Mouse (Mus musculus) cerebellum, postnatal 4 days (tissue): ENCODE measurements around the gene Eml1.
"Not testable (repeated sequence)": the region's sequence is repeated elsewhere in the genome, so short reads cannot be mapped to it uniquely, and the experiment has no call there.

Experiments used
- DNase-seq, 2 experiments: peaks; one replicate each; pipeline ENCODE4 v3.0.0; 2022; ENCODE audit warnings: low spot score in 2 of 2, mixed read lengths in 1 of 2

The Eml1 gene

DNA sequence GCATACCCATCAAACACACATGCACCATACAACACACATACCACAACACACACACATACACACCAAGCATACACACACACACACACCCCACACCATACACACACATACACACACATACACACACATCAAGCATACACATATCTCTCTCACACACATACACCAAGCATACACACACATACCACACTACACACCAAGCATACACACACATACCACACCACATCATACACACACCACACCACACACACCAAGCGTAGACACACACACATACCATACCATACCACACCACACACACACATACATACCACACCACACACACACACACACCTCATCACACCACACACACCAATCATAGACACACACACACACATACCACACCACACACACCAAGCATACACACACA, 102.1 kb downstream of the Eml1 start:
- DNase-seq = no peak

DNA sequence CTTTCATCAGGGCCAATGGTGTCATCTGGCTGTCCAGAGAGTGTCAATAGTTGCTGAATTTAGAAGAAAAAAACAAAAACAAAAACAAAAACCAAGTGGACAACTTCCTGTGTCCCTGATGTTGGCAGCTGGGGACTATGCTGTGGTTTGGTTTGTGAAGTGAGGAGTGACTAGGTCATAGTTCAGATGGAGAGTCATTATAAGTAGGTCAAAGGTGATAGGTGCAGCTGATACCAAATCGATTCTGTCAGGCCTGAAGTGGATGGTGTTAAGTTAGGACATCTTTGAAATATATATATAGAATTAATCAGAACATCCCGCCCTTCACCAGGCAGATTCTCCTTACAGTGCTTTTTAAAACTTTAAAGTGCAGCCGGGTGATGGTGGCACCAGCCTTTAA, 103.7 kb downstream of the Eml1 start:
- DNase-seq = no peak

DNA sequence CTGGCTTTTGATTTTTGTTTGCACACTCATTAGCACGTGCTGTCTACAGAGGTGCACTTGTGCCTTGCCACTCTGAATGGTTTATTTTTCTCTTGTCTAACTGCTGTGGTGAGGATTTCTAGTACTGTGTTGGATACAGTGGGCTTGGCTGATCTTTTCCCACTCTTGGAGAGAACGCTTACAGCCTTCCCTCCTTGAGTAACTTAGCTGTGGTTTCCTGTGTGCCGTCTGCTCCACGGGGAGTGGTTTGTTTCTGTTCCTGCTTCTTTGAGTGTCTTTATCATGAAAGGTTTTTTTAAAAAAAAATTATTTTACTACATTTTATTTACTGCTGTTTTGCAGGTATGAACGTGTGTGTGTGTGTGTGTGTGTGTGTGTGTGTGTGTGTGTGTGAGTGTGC, 108.0 kb downstream of the Eml1 start:
- DNase-seq = no peak

DNA sequence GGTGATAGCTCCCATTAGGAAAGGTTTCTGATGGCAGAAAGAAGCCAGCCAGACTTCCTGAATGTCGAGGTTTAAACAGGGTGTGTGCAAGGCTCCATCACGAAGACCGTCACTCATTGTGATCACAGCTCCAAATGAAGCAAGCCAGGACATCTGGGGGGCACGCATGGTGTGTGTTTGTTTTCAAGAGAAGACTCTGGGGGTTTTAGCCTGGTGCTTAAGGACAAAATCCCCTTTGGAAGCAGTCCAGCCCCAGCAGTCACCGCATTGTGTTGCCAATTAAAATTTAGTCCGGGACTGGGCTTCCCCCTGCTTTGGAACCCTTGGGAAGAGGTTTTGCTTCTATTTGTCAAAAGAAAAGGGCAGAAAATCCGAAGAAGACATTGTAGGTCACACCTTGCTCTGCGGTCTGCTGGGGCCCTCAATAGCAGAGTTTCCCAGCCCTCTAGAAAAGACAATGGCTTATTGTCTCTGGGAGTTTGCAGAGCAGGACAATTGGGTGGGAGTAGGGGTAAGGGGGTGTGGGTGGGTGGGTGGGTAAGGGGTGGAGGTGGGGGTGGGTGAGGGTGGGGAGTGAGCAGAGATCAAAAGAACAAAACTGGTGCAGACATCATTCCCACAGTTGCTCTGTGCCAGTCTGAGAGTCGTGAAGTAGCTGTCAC, 110.1 kb downstream of the Eml1 start:
- DNase-seq = no peak

DNA sequence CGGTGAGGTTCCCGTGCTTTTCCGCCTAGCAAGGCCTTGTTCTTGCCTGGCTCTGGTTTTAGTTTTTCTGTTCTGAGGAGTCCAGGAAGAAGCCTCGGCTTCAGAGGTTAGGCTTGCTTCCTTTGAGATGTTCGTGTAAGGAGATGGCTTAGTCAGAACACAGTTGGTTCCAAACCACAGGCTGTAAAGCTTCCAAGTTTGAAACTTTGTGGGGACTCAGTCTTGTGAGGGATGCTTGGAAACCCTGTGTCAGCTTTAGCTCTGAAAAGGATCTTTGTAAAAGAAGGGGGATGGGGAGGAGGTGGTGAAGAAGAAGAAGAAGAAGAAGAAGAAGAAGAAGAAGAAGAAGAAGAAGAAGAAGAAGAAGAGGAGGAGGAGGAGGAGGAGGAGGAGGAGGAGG, 118.3 kb downstream of the Eml1 start:
- no peak for DNase-seq

DNA sequence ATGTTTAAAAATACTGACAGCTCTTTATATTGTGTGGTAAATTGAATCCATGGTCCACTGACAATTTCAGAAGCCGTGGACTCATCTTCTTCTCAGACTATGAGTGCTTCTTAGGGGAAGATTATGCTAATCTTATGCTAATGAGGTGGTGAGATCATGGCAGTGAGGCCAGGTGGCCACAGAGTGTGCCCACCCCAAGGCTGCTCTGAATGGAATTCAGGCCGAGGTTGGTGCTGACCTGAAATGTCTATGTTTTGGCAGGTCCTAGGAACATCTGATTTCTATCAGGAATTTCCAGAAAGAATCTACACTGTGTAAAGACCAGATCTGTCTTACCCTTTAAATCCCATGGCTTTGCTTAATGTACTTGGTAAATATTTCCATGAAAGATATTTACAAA, 119.0 kb downstream of the Eml1 start:
- DNase-seq = no peak

DNA sequence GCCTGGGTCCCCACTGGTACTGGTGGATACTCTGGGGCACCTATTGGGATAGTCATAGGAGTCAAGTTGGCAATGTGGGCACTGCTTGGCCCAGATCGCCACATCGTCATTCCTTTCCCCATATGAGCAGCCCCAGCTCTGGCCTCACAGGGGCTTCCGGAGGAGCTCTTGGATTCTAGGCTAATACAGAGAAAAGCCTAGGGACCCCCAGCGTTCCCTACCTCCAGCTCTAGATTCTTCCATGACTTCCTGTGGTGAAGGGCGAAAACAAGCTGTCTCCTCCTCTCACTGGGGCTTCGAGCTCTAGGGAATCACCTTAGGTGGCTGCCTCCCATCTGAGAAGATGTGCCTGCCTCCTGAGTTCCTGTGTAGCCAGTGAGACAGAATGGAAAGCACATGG, 119.6 kb downstream of the Eml1 start:
- DNase-seq = no peak

DNA sequence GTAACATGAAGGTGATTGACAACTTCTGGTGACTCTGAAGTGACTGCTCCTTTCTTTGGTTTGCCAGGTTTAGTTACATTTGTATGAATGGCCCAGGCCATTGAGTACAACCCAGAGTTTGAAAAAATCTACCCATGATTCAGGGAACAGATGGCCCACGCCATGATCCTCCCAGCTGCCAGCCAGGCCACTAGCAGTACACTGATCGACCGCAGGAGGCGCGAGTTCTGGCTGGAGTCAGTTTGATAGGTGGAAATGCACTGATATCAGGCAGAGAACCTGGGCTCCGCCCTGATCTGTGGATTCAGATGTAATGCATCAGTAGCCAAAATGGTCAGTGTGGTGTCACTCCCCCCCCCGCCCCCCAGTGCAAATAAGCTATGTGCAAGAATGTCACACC, 120.2 kb downstream of the Eml1 start:
- peak in 1 of 2 experiments; percentile 64 for DNase-seq

DNA sequence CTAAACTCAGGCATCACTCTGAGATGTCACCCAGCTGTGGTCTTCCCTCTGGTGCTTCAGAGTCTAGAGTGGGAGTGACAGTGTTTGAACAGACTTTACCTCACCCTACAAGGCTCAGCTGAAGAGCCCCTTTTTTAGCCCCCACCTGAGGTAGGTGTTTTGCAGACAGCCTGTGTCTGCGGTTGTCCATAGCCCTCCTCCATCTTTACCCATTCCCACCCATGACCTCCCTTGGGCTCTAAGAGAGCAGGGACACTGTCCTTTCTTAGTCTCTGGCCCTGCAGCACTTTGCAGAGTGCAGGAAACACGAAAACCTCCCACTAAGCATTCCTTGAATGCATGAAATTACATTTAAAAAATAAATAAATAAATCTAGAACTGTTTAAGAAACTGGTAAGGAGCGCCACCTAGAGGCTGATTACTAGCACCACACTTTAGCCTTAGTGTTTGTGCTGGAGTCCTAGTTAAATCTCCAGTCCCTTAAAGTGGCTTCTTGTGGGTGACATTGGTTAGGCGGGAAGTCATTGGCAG, 123.3 kb downstream of the Eml1 start:
- DNase-seq = peak in 1 of 2 experiments; percentile 55

DNA sequence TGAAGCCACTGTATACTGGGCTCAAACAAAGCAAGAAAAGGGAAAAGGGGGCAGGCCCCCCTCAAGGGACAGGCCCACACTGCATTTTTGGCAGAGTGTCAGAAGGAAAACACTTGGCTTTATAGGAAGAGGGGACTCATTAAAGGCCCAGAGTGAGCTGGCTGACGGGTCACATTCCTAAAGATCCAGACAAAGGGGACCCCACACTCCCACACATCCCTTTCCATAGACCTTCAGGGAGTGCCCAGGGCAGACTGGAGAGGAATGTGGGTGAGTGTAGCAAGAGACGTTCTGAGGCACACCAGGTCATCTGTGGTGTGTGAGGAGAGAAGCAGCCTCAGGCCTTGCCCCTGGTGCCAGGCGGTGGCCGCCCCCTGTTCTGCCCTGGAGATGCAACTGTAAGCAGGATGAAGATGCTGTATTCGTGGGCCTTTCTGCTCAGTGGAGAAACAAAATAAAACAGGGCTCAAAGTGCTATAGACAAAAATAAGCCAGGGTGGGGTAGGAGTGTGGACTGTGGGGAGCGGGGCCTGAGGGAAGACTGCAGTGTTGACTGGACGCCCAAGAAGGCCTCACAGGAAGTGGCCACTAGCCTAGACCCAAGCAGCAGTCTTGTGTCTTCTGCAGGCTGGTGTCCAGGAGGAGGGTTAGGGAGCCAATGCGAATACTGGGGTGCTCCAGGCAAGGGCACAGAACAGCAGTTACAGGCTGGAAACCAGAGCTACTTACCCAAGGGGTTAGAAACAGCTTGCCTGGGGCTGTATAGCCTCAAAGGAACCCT, 124.9 kb downstream of the Eml1 start:
- DNase-seq = no peak

DNA sequence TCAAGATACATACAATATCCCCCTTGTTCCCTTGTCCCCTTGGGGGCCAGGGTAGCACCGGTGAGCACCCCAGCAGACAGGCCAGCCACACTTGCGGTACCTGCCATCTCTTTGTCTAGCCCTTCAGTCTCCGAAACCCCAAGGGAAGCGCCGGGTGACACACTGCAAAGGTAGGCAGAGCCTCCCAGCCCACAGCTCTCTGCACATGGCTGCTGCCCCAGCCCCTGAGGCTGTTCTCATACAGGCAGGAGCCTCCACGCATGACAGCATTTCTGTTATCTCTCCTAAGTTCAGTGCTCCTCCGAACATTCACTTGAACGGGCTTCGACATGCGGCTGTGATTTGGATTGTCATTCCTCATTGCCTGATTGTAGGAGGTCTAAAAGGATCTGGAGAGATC, 132.3 kb downstream of the Eml1 start:
- DNase-seq = no peak

DNA sequence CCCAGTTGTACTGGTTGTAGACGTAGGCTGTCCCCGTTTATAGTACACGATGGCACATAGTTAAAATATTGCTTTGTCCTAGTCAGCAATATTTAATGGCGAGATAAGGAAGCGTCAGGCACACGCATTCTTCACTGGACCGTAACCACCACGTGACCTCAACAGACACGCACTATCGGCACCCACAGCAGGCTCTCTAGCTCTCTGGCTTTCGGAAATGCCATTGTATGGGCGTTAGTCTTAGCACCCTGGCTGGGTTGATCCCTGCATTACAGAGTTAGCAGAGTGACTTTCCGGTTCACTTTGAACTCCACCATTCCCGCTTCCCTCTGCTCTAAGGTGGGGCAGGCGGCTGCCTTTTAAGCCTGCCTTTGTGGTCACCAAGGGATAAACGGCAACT, 132.8 kb downstream of the Eml1 start:
- DNase-seq = no peak

DNA sequence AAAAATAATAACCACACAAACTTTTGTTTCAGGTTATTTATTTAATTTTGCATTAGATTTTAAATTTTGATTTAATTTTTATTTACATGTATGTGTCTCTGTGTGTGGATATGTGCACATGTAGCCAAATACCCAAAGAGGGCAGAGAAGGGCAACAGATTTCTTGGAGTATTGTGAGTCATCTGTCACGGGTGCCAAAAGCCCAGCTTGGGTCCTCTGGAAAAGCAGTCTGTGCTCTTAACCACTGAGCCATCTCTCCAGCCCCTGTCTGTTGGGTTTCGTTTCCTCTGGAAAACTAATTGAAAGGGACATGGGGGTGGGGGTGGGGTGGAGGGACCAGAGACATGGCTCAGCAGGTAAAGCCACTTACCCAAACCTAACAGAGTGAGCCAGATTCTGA, 135.1 kb downstream of the Eml1 start:
- DNase-seq = no peak

DNA sequence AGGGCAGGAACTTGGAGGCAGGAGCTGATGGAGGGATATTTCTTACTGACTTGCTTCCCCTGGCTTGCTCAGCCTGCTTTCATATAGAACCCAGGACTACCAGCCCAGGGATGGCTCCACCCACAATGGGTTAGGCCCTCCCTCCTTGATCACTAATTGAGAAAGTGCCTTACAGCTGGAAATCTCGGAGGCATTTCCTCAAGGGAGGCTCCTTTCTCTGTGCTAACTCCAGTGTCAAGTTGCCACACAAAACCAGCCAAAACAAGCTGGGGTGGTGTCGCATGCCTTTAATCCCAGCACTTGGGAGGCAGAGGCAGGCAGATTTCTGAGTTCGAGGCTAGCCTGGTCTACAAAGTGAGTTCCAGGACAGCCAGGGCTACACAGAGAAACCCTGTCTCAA, 136.3 kb downstream of the Eml1 start:
- not testable (repeated sequence) for DNase-seq

DNA sequence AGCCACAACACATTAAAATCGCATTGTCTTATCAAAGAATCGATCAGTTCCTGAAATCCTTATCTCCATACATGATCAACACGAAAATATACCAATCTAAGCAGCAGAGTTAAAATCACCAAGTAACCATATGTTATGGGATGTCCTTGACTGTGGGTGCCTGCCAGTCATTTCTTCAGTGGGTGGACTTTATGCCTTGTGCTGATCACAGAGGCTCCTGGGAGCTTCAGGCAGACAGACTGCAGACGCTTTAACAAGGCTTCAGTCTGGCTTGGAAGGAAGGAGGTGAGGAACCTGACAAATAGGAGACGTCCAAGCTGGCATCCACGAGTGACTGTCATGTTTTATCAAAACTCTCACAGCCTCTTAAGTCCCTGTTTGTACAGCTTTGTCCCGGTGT, 139.8 kb downstream of the Eml1 start:
- no peak for DNase-seq

DNA sequence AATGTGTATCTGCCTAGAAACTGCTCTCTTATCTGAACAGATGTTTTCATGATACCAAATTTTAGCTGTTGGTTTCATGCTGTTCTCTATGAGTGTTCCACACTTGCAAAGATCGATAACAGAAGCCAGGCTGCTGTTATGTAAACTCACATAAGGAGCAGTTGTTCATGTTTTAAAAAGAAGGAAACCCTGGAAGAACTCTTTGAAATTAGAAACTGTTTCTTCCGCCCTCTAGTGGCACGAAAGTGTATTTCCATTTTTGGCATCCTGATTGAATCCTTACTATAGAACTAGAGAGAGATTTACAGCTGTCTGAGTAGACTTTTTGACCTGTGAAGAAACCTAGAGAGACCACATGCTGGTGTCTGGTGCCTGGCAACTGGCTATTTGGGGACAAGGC, 140.3 kb downstream of the Eml1 start:
- peak in 1 of 2 experiments; percentile 30 for DNase-seq

DNA sequence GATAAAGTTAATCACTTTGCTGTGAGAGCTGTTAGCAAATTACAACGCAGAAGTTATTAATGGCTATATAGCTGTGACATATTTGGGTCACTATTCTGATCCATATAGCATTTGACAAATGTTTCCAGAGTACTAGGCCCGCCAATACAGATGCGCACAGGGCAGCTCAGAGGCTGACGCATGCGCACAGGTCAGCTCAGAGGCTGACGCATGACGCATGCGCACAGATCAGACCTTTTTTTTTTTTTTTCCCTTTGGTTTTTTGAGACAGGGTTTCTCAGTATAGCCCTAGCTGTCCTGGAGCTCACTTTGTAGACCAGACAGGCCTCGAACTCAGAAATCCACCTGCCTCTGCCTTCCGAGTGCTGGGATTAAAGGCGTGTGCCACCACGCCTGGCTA, 144.7 kb downstream of the Eml1 start:
- no peak for DNase-seq

DNA sequence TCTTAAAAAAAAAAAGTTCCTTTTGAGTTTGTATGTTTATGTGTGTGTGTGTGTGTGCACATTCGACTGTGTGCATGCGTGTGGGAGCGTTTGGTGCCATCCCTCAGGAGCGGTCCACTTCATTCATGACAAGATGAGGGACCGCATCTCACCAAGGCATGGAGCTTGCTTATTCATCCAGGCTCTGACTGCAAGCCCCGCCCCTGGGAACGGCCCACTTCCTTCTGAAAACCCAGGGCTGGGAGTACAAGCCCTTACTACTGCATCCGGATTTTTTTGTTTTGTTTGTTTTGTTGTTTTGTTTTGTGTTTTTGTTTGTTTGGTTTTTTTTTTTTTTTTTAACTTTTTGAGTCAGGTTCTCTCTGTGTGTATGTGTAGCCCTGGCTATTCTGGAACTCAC, 148.6 kb downstream of the Eml1 start:
- DNase-seq = no peak

DNA sequence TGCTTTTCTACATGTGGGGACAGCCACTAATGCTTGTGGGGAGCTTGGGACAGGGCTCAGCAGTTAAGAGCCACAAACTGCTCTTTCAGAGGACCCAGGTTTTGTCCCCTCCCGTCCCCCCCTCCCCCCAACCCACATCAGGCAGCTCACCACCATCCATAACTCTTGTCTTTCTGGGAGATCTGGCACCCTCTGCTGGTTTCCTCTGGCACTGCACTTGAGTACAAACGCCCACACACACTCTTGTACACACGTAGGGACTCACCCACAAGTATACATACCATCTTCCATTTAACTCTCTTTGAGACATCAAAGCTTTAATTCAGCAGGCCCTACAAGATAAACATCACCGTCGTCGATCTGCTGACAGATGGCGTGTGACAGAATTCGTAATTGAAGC, 158.5 kb downstream of the Eml1 start:
- DNase-seq = peak; percentile 43 to 47

DNA sequence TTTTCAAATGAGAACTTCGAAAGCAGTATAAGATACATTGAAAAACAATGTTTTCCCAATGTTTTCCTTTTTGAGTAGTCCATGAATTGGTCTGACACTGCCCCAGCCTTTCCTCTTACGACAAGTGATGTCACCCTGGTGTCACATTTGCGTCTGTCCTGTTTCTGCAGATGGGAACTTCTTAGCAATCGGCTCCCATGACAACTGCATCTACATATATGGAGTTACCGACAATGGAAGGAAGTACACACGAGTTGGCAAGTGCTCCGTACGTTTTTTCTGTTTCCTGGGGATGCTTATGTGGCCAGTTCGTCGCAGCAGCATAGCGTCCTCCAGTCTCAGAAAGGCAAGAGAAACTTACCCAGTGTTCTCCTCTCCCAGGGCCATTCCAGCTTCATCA, 163.7 kb downstream of the Eml1 start:
- no peak for DNase-seq

DNA sequence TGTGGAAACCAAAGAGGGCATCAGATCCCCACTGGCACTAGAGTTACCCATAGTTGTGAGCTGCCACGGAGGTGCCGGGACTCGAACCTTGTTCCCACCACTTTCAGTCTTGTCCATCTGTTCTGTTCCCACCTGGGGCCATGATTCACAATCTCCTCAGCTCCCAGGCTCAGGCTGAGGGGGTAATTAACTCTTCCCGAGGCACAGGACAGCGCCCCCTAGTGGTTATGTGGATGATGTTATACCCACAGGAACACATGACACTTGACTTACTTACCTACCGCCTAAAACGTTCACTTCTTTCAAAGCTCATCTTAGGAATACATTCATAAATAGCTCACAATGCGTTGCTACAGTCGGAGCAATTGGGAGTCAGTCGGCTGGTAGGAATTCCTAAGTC, 165.7 kb downstream of the Eml1 start:
- no peak for DNase-seq

DNA sequence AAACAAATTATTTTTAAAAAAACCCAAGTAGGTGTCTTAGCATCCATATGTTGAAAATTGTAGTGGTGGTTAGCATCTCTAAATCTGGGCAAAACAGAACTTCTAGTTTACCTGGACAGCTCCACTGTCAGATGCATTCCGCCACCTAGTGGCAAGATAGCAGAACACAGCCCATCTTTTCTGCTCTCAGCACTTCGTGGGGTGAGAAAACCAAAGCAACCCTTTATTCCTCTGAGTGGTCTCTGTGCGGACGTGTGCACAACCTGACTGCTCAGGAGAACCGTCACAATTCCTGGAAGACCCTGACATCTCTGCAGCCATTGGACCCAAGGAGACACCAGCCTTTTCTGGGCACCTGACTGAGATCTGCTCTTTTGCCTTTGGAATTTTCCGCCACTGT, 170.3 kb downstream of the Eml1 start:
- peak in 1 of 2 experiments; percentile 53 for DNase-seq

DNA sequence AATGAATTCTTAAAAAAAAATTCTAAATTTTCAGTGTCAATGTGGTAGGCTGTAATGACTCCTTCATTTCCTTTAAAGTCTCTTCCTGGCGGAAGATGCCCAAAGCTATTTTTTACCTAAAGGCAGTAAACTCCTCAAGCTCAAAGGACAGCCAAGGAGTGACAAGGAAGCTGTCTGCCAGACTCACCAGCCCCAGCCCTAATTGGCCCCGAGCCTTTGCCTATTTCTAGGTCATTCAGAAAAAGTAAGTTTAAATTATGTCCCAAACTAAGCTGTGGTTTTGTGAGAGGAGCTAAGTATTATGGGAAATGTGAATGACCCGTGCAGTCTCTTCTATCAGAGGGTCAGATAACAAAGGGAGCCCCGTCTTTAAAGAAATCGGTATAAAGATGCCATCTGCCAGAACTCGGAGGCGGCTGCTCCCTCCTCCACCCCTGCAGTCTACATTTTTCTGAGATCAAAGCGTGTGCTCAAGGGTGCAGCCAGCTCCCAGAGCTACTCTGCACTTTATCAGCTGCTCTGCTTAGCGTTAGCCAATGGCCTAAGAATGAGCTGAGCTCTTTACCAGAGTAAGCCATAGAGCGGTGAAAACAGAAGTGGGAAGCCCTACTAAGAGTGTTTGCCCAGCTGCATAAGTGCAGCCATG, 175.9 kb downstream of the Eml1 start:
- no peak for DNase-seq
